Mouse (Mus musculus) cerebellum, adult (tissue): Measurements from ENCODE around the gene Adra1b.

Experiments used
- ATAC-seq: cut with Nextera tagmentation; 2 replicates; pipeline ENCODE4 v1.9.2; 2017; ENCODE audit warnings: mild to moderate bottlenecking, moderate library complexity, mixed read lengths; ENCODE audit not compliant: insufficient number of reproducible peaks, low FRiP score, low TSS enrichment

Adra1b gene

DNA sequence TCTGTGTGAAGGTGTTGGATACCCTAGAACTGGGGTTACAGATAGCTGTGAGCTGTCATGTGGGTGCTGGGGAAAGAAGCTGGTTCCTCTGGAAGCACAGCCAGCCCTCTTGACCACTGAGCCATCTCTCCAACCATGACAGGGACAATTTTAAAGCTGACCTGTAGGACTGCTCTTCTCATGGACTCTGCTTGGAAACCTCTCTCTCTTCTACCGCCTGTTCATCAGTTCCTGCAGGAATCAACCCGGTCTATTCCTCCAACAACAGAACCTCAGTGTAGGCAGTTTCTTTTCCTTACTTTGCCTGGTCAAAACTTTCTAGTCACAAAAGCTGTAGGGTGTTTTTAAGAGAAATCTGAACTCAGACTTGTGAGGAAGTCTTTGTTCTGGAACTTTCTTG, 1.3 kb downstream of the Adra1b start:
- no peak for ATAC-seq

DNA sequence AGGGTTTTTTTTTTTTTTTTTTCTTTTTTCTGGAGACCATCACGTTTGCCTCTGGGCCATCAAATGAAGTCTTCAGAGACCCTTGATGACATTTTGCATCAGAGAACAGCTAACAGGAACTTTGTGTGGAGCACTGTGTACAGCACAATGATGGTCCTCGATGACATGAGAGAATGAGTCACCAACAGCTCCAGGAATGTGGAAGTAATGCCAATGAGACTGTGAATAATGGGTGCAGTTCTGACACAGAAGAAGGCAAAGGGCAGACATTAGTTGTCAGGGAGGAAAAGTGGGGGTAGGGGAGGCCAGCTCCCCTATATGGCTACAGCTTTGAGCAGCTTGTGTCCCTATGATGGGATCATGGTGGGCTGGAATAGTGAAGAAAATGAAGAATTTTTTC, 5.7 kb downstream of the Adra1b start:
- no peak for ATAC-seq

DNA sequence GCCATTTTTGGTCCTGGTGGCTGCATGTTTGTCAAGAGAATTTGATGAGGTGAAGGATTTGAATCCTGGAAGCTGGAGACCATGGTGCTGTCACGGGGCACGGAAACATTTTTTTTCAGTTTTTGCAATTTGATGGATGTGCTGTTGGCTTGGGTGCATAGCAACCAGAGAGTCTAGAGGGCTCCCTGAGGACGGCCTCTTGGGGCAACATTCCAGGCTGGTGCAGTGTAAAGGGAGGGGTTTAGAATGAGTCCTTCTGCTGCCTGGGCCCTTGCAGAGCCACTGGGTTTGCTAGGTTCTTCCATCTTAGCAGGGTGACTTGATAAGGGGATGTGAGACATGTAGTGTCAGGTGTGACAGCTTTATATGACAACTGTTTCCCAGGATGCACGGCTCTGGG, 8.5 kb downstream of the Adra1b start:
- ATAC-seq = no peak

GRCm38 (mm10) chr11:43891457-43891856, 9.6 kb downstream of the Adra1b start:
- ATAC-seq = no peak

GRCm38 (mm10) chr11:43889208-43889915, 11.6 kb downstream of the Adra1b start:
- ATAC-seq = no peak

DNA sequence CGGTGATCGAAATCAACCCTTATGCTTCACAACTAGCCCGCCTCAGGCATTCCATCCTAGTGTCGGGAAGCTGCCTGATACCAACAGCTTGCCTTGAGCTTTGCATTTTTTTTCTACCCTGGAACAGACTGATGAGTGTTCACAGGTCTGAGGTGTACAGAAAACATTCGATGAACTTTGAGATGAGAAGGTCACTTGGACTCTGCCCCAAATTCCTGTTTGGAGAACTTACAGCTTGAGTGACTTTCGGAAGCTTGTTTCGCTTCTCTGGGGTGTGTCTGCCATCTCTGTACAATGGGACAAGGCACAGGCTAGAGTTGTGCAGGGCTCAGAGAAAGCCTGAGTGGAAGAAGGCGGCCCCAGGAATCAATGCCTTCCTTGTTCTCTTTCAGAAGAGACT, 12.3 kb downstream of the Adra1b start:
- no peak for ATAC-seq

- ATAC-seq = no peak
Observed at GRCm38 (mm10) chr11:43887597-43887996, 13.4 kb downstream of the Adra1b start.

GRCm38 (mm10) chr11:43884521-43884920, 16.5 kb downstream of the Adra1b start:
- ATAC-seq = no peak

GRCm38 (mm10) chr11:43883641-43884181, 17.3 kb downstream of the Adra1b start:
- ATAC-seq = no peak

DNA sequence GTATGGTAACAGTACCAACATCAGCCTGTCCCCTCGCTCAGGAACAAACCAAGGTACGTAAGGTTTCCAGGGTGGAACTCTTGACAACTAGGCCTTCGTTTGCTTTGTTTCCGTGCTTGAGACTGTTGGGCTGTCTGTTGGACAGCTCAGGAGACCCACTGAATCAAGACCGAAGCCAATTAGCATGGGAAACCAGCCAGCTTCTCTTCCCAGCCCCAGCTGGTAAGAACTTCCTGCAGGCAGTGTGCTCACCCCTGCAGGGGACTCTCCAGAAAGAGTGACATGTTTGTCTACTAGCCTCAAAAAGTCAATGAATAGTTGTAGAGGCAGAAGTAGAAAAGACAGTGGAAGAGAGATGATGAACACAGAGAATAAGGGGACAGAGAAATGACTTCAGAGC, 23.8 kb downstream of the Adra1b start:
- no peak for ATAC-seq

DNA sequence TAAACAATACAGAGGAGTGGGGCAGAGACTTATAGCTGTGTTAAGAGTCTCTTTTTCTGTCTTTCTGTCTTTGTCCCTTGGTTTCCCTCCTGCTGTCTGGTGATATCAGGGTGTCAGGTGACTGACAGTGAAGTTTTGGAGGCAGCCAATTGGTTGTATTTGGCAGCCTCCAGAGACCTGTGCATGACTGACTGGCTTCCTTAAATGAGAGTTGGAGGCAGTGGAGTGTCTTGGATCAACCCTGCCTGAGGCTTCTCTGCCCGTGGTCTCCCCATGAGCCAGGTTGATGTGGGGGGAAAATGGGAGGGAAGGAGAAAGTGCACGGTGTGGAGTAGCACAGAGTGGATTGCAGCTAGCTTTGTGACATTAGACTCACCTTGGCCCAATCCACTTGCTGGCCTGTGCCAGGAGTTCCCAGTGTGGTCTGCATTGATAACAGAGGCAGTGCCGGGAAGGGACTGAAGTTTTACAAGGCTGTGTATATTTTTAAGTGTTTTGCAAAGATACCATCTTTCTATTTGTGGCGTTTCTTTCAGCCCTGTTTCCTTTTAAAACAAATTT, 33.2 kb downstream of the Adra1b start:
- no peak for ATAC-seq

DNA sequence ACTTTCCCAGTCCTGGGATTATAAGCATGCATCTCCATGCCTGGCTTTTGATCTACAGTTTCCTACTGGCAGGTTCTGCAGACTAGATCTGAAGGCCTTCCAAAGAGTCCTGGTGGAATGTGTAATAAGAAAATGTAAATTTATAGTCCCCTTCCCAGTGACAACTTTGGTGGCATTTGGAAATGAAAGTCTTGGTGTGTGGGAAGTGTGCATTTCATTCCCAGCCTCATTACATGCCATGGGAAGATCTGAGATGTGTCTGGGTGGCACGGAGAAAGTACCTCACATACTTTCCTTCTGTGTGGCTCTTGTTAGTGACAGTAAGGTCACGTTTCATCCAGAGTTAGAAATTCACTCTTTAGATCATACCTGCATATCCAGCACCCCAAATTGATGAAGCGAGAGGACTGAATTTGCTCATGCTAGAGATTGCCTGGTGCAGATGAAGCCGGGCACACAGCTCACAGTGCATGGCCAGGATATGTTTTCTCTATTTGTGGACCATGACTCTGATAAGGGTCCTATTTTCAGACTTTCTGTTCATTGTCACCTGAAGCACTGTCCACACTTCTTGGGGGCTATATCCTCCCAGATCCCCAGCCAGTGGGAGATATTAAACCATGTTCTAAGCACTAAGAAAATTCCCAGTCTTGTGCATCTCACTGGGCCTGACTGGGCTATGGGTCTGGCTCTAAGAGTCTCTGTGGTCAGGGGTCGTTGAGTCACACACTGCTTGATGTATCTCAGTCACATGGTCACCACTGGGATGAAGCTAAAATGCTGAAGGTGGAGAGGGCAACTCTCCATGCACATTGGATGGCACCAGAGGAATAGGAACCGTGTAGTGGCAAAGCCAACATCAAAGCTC, 35.5 kb downstream of the Adra1b start:
- ATAC-seq = no peak

GRCm38 (mm10) chr11:43853046-43853445, 48.0 kb downstream of the Adra1b start:
- no peak for ATAC-seq

- ATAC-seq = no peak
Observed at GRCm38 (mm10) chr11:43848056-43848455, 53.0 kb downstream of the Adra1b start.

- ATAC-seq = no peak
Observed at GRCm38 (mm10) chr11:43841596-43841995, 59.4 kb downstream of the Adra1b start.

DNA sequence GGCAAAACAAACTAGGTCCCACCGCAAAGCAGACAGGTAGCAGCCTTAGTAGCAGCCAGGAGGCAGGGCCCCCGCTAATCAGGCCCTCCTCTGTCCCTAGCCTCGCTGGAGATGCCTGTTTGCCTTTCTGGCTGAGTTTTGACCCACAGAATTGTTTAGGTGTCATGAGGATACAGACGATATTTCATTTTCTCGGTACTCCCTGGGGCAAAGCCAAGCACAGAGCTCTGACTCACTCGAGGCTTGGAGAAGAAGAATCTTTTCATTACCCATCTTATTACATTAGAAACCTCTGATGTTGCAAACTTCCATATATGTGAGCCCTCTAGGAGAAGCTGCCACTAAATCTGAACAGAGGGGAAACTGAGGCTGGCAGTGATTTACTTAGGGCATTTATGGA, 60.5 kb downstream of the Adra1b start:
- ATAC-seq = no peak

DNA sequence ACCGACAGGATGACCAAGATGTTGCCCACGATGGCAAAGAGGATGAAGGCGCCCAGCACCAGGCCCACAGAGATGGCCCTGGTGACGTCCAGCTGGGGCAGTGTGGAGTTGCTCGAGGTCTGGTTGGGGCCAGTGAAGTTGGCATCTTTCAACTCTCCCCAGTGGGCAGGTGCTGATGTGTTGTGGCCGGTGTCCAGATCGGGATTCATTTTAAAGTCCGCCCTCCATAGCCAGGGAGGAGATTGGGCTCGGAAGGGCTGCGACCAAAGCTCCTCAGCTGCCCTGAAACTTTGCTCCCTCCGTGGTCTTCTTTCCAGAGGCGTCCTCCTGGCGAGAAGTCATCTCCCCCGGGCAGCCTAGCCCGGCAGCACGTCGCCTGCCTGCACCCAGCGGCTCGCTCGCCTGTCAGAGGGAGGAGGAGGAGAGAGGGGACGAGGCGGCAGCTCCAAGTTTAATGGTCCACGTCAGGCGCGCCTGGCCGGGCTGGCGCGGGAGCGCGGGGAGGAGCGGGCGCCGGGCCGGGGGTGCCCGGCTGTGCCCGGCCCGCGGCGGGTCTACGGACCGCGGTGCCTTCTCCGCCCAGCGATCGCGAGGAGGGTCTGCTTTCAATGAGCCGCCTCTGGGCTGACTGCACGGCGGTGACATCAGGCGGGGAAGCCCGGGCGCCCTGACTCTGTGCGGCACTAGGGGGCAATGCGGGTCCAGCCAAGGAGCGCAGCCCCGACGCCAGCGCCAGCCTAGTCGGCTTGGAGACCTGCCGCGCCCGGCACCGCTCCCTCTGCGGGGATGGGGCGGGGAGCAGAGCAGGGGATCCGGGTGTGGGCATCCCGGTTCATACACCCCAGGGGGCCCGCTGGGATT, 64.9 kb downstream of the Adra1b start:
- peak; percentile 68 for ATAC-seq

GRCm38 (mm10) chr11:43835456-43835855, 65.6 kb downstream of the Adra1b start:
- no peak for ATAC-seq

- no peak for ATAC-seq
Observed at GRCm38 (mm10) chr11:43834531-43834930, 66.5 kb downstream of the Adra1b start.

GRCm38 (mm10) chr11:43831530-43831929, 69.5 kb downstream of the Adra1b start:
- no peak for ATAC-seq
